Mouse (Mus musculus): ENCODE data around the gene Rnf181. TPM values are rescaled to one million over a fixed set of nuclear protein-coding genes. Genes with fewer than 3 reads are reported as not detected.

Rnf181 gene
- polyA plus RNA-seq, 1 experiment from 2014 or later, result 95.4 TPM

- H3K27ac ChIP-seq (ENCODE audit: low read depth, low read length), result peak overlapping the region; percentile 97
- no peaks in the 10 kb centered on the region for H3K27me3 ChIP-seq (ENCODE audit: control insufficient read depth, insufficient read depth, low read length)
- H3K4me2 ChIP-seq, result peak overlapping the region; percentile 82
- no peak for ATAC-seq (replicated peaks; ENCODE audit: insufficient number of reproducible peaks, low FRiP score, low TSS enrichment)
- peaks cover 10% of the 10 kb centered on the region for H3K36me3 ChIP-seq (ENCODE audit: control insufficient read depth, insufficient read depth, low read length)
- no peaks in the 10 kb centered on the region for H3K9me3 ChIP-seq (replicated peaks; ENCODE audit: control insufficient read depth, low read length)
- H3K4me3 ChIP-seq (ENCODE audit: low read depth, low read length), result peak overlapping the region; percentile 60
- peak overlapping the region; percentile 93 for H3K9ac ChIP-seq (ENCODE audit: low read depth, low read length)
- WGBS (ENCODE audit: insufficient replicate concordance), result 76% methylated on average over 6 of the region's 6 CpGs
- H3K4me1 ChIP-seq (ENCODE audit: control insufficient read depth, insufficient read depth, low read length), result peaks cover 19% of the 10 kb centered on the region
These were observed 22.1 kb upstream of the Rnf181 start for GRCm38 (mm10) chr6:72388791-72389329.

GRCm38 (mm10) chr6:72388266-72388665 is 21.5 kb upstream of the Rnf181 start:
- Histone ChIP-seq H3K4me3 (ENCODE audit: low read depth, low read length) (no peak overlapping the region), H3K9me3 (replicated peaks; ENCODE audit: control insufficient read depth, low read length) (no peaks in the 10 kb centered on the region), H3K27me3 (ENCODE audit: control insufficient read depth, insufficient read depth, low read length) (no peaks in the 10 kb centered on the region), H3K36me3 (ENCODE audit: control insufficient read depth, insufficient read depth, low read length) (peaks cover 10% of the 10 kb centered on the region), H3K4me2 (peak overlapping the region; percentile 82), H3K4me1 (ENCODE audit: control insufficient read depth, insufficient read depth, low read length) (peaks cover 18% of the 10 kb centered on the region), H3K27ac (ENCODE audit: low read depth, low read length) (0 out of 2 replicates have a peak overlapping the region, but pooled peaks have one; percentile 35), H3K9ac (ENCODE audit: low read depth, low read length) (no peak overlapping the region; the same call in 1 of the 2 replicates)
- ATAC-seq (replicated peaks; ENCODE audit: insufficient number of reproducible peaks, low FRiP score, low TSS enrichment), result no peak
- 71% methylated on average over 10 of the region's 10 CpGs for WGBS (ENCODE audit: insufficient replicate concordance)

DNA sequence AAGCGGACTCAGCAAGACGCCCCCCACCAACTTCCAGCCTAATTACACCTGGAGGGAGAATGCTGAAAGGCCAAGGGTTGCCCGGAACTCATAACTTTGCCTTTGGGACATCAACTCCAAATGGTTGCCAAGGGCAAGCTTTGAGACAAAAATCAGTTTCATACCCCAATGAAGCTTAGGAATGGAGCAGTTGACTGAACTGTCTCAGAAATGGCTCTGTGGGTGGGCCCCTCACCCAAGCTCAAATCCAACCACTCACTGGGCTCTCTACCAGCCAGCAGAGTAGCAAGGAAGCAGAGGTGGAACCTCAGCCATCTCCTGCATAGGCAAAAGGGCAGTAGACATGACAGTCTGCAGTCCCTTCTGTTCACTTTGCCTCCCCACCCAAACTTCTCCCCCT is 21.1 kb upstream of the Rnf181 start:
- H3K4me2 ChIP-seq, result peak overlapping the region; percentile 82; the same call in 1 of the 2 replicates
- H3K27ac ChIP-seq (ENCODE audit: low read depth, low read length), result no peak overlapping the region

DNA sequence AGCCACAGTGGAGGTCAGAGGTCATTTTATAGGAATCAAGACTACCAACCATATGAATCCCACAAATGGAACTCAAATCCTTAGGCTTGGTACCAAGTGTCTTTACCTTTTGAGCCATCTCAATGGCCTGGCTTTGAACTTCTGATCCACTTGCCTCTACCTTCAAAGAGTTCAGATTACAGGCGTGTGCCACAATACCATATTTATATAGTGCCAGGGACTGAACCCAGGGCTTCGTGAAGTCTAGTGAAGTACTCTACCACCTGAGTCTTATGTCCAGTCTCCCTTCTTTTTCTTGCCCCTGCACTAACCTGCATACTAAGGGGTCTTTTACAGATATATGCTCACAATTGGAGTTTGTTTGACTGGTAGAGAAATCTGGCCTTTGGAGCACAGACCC is 19.8 kb upstream of the Rnf181 start:
- Histone ChIP-seq H3K9ac (ENCODE audit: low read depth, low read length) (no peak overlapping the region), H3K27me3 (ENCODE audit: control insufficient read depth, insufficient read depth, low read length) (no peaks in the 10 kb centered on the region), H3K4me3 (ENCODE audit: low read depth, low read length) (no peak overlapping the region), H3K4me1 (ENCODE audit: control insufficient read depth, insufficient read depth, low read length) (peaks cover 16% of the 10 kb centered on the region), H3K9me3 (replicated peaks; ENCODE audit: control insufficient read depth, low read length) (no peaks in the 10 kb centered on the region), H3K36me3 (ENCODE audit: control insufficient read depth, insufficient read depth, low read length) (peaks cover 10% of the 10 kb centered on the region), H3K27ac (ENCODE audit: low read depth, low read length) (no peak overlapping the region), H3K4me2 (no peak overlapping the region)
- WGBS (ENCODE audit: insufficient replicate concordance), result 96% methylated on average over 2 of the region's 2 CpGs
- ATAC-seq (replicated peaks; ENCODE audit: insufficient number of reproducible peaks, low FRiP score, low TSS enrichment), result no peak

More for the DNA sequence above, 21.1 kb upstream of the Rnf181 start:
- WGBS (ENCODE audit: insufficient replicate concordance), result 77% methylated on average over 3 of the region's 3 CpGs
- H3K36me3 ChIP-seq (ENCODE audit: control insufficient read depth, insufficient read depth, low read length), result peaks cover 10% of the 10 kb centered on the region
- H3K4me1 ChIP-seq (ENCODE audit: control insufficient read depth, insufficient read depth, low read length), result peaks cover 16% of the 10 kb centered on the region
- no peaks in the 10 kb centered on the region for H3K9me3 ChIP-seq (replicated peaks; ENCODE audit: control insufficient read depth, low read length)
- no peak overlapping the region for H3K9ac ChIP-seq (ENCODE audit: low read depth, low read length)
- no peaks in the 10 kb centered on the region for H3K27me3 ChIP-seq (ENCODE audit: control insufficient read depth, insufficient read depth, low read length)
- no peak overlapping the region for H3K4me3 ChIP-seq (ENCODE audit: low read depth, low read length)
- ATAC-seq (replicated peaks; ENCODE audit: insufficient number of reproducible peaks, low FRiP score, low TSS enrichment), result no peak

- Histone ChIP-seq H3K4me2 (no peak overlapping the region), H3K9me3 (replicated peaks; ENCODE audit: control insufficient read depth, low read length) (no peaks in the 10 kb centered on the region), H3K27me3 (ENCODE audit: control insufficient read depth, insufficient read depth, low read length) (no peaks in the 10 kb centered on the region), H3K9ac (ENCODE audit: low read depth, low read length) (no peak overlapping the region), H3K4me1 (ENCODE audit: control insufficient read depth, insufficient read depth, low read length) (peaks cover 16% of the 10 kb centered on the region), H3K36me3 (ENCODE audit: control insufficient read depth, insufficient read depth, low read length) (peaks cover 10% of the 10 kb centered on the region), H3K27ac (ENCODE audit: low read depth, low read length) (no peak overlapping the region), H3K4me3 (ENCODE audit: low read depth, low read length) (no peak overlapping the region)
- no peak for ATAC-seq (replicated peaks; ENCODE audit: insufficient number of reproducible peaks, low FRiP score, low TSS enrichment)
- WGBS (ENCODE audit: insufficient replicate concordance), result 61% methylated on average over 4 of the region's 4 CpGs
These were observed 18.5 kb upstream of the Rnf181 start for GRCm38 (mm10) chr6:72385258-72385657.

DNA sequence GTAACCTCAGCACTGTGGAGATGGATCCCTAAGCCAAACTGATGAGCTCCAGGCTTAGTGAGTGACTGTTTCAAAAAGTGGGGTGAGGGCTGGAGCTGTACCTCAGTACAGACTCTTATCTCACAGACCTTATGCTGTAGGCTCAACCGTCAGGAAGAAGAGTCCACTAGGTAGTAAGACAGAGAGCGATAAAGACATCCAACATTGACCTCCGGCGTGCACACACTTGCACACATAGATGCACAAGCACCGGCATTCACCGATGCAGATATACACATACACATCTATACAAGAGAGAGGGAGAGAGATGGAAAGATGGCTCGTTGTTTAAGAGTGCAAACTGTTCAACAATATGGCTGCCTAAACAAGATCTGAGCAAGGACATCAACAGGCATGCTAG is 17.2 kb upstream of the Rnf181 start:
- H3K27me3 ChIP-seq (ENCODE audit: control insufficient read depth, insufficient read depth, low read length), result no peaks in the 10 kb centered on the region
- H3K27ac ChIP-seq (ENCODE audit: low read depth, low read length), result no peak overlapping the region
- H3K4me2 ChIP-seq, result no peak overlapping the region
- H3K4me3 ChIP-seq (ENCODE audit: low read depth, low read length), result no peak overlapping the region
- no peak overlapping the region for H3K9ac ChIP-seq (ENCODE audit: low read depth, low read length)
- 84% methylated on average over 7 of the region's 7 CpGs for WGBS (ENCODE audit: insufficient replicate concordance)
- 0 out of 2 replicates have a peak, but pooled peaks have one; percentile 27 for ATAC-seq (replicated peaks; ENCODE audit: insufficient number of reproducible peaks, low FRiP score, low TSS enrichment)
- H3K9me3 ChIP-seq (replicated peaks; ENCODE audit: control insufficient read depth, low read length), result no peaks in the 10 kb centered on the region
- H3K36me3 ChIP-seq (ENCODE audit: control insufficient read depth, insufficient read depth, low read length), result peaks cover 10% of the 10 kb centered on the region
- peaks cover 9% of the 10 kb centered on the region; the same call in 1 of the 2 replicates for H3K4me1 ChIP-seq (ENCODE audit: control insufficient read depth, insufficient read depth, low read length)

- H3K36me3 ChIP-seq (ENCODE audit: control insufficient read depth, insufficient read depth, low read length), result peaks cover 10% of the 10 kb centered on the region
- no peak overlapping the region for H3K9ac ChIP-seq (ENCODE audit: low read depth, low read length)
- WGBS (ENCODE audit: insufficient replicate concordance), result 83% methylated on average over 6 of the region's 6 CpGs
- H3K4me1 ChIP-seq (ENCODE audit: control insufficient read depth, insufficient read depth, low read length), result 0 out of 2 replicates have a peak, but pooled peaks cover 2% of the 10 kb centered on the region
- H3K9me3 ChIP-seq (replicated peaks; ENCODE audit: control insufficient read depth, low read length), result no peaks in the 10 kb centered on the region
- no peak overlapping the region for H3K27ac ChIP-seq (ENCODE audit: low read depth, low read length)
- no peaks in the 10 kb centered on the region for H3K27me3 ChIP-seq (ENCODE audit: control insufficient read depth, insufficient read depth, low read length)
- ATAC-seq (replicated peaks; ENCODE audit: insufficient number of reproducible peaks, low FRiP score, low TSS enrichment), result no peak
- no peak overlapping the region for H3K4me3 ChIP-seq (ENCODE audit: low read depth, low read length)
- no peak overlapping the region for H3K4me2 ChIP-seq
These were observed 16.5 kb upstream of the Rnf181 start for GRCm38 (mm10) chr6:72383142-72383820.

- Histone ChIP-seq H3K36me3 (ENCODE audit: control insufficient read depth, insufficient read depth, low read length) (peaks cover 8% of the 10 kb centered on the region), H3K4me2 (no peak overlapping the region), H3K4me3 (ENCODE audit: low read depth, low read length) (no peak overlapping the region), H3K4me1 (ENCODE audit: control insufficient read depth, insufficient read depth, low read length) (no peaks in the 10 kb centered on the region), H3K9me3 (replicated peaks; ENCODE audit: control insufficient read depth, low read length) (no peaks in the 10 kb centered on the region), H3K9ac (ENCODE audit: low read depth, low read length) (no peak overlapping the region), H3K27me3 (ENCODE audit: control insufficient read depth, insufficient read depth, low read length) (no peaks in the 10 kb centered on the region), H3K27ac (ENCODE audit: low read depth, low read length) (no peak overlapping the region)
- no peak for ATAC-seq (replicated peaks; ENCODE audit: insufficient number of reproducible peaks, low FRiP score, low TSS enrichment)
- WGBS (ENCODE audit: insufficient replicate concordance), result 79% methylated on average over 6 of the region's 6 CpGs
These were observed 15.7 kb upstream of the Rnf181 start for GRCm38 (mm10) chr6:72382494-72382893.
